Mouse (Mus musculus): ENCODE data around the gene Rhbdf2.

Gene Rhbdf2

DNA sequence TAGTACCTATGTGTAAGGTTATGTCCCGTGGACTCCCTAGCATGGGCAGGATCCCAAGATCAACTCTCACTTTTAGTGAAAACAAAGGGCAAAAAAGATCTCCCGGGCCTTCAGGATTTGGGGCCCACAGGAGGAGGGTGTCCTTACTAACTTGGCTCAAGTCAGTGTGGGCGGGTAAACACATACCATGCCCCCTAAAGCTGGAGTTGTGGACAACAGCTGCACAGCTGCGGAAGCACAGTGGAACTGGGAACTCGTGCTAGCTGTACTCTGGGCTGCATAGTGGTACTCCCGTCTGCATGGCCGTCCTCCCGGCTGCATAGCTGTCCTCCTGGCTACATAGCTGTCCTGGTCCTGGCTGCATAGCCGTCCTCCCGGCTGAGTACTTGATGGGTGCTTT lies 31.4 kb upstream of the Rhbdf2 start:
- no peak for DNase-seq

GRCm38 (mm10) chr11:116657311-116658223 lies 30.7 kb upstream of the Rhbdf2 start:
- DNase-seq, result peak; percentile 95 to 97

- peak; percentile 82 to 85 for DNase-seq
Measured at GRCm38 (mm10) chr11:116656348-116657191, 29.8 kb upstream of the Rhbdf2 start.

GRCm38 (mm10) chr11:116654255-116654821 lies 27.5 kb upstream of the Rhbdf2 start, which contains the start of gene Cygb:
Cygb (minus strand) TSS chr11:116654313.
- DNase-seq, result peak; percentile 86 to 90

DNA sequence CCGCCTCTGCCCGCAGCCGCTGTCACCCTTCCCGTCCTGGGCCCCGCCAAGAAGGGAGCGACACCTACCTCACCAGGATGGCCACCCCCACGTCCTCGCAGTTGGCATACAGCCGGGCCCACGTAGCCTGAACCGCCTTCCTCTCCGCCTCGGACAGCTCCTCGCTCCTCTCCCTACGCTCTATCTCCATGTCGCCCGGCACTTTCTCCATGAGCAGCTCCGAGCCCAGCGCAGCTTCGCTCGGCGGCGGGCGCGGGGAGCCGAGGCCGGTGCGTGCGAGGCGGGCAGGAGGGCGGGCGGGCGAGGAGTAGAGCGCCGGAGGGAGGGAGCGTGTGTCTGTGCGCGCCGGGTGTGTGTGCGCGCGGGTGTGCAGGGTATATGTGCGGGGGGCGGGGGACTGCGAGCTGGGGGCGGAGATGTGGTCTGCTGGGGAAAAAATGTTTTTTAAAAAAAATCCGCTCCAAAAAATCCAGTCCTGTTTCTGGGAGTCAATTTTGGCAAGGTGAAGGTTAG lies 26.9 kb upstream of the Rhbdf2 start:
- DNase-seq, result peak; percentile 81 to 83

DNA sequence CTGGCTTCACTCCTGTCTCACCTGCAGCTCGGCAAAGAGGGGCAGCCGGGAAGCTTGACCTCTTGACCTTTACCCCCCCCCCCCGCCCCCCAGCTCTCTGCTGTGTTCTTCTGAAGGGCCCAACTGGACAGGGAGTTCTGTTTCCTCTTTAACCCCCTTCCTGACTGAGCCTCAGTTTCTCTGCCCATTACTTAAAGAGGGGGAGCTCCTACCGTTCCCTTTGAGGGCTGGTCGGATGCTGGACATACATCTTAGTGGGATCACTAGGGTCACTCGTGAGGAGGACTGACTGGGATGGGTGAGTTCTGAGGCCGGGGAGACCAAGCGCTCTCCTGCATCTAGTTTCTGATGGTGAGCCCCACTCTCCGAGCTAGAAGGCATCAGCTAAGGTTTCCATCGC lies 26.4 kb upstream of the Rhbdf2 start, which contains the start of gene Prcd:
Prcd (plus strand) TSS at position 301 of the 400 bp plus-strand sequence.
- DNase-seq, result no peak

GRCm38 (mm10) chr11:116652330-116653098 lies 25.7 kb upstream of the Rhbdf2 start:
- no peak for DNase-seq

DNA sequence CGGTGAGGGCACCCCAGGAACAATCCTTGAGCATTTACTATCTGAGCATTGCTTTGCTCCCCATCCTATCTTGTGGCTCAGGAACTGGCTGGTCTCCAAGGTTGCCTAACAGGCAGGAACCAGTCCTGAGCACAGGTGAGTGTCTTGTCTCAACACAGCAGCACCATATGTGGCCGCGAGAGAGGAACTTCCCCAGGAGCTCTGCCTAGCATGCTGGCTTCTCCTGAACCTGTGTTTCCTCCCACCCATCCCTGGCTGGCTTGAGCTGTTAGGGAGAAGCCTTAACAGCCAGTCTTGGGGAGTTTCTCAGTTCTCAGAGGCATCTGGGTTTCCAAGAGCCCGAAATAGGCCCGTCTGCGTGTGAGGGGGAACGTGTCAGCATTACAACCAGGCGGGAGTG lies 24.5 kb upstream of the Rhbdf2 start:
- DNase-seq, result peak in 1 of 2 experiments; percentile 54

GRCm38 (mm10) chr11:116650811-116651210 lies 24.0 kb upstream of the Rhbdf2 start:
- DNase-seq, result no peak

DNA sequence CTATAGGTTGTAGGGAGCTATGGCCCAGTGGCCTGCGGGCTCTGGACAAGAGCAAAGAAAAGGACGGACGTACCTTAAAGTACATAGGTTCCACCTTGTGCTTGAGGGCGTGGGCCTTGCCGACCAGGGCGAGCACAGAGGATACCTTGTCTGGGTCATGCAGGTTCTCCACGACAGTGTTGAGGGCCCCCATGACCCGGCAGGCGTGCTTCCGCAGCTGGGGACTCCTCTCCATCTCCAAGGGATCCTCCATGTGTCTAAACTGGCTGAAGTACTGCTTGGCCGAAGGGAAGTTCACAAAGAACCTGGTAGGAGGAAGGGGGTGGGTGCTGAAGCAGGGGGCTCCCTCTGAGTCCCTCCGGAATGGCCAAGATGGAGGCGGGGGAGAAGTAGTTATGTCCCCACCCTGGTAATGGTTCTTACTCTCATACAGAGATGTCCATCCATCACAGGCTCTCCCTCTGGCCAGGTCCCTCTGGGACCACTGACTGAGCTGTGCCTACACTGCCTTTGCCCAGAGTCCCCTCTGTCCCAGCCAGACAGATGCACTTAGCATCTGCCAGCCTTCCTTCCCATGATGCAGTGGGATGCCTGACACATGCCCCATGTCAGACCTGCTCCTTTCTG lies 23.0 kb upstream of the Rhbdf2 start:
- no peak for DNase-seq

DNA sequence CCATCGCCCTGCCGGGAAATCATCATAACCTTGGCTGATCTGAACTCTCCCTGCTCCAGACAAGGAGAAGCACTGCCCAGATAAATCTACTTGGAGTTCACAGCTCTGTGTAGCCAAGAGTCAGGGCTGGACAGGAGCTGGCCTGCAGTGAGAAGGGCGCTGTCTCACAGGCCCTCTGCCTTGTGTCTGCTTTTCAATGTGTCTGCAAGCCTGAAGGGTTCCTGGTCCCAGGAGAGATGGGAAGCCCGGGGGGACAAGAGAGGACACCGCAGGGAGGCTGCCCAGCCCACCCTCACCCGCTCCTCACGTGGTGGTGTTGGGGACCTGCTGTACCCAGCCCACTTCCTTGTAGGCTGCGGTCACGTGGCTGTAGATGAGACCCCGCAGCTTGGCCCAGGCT lies 22.2 kb upstream of the Rhbdf2 start:
- no peak for DNase-seq

- no peak for DNase-seq
Measured at GRCm38 (mm10) chr11:116648213-116648921, 21.5 kb upstream of the Rhbdf2 start.

- DNase-seq, result peak in 1 of 2 experiments; percentile 27
Measured at GRCm38 (mm10) chr11:116647340-116647991, 20.6 kb upstream of the Rhbdf2 start.

GRCm38 (mm10) chr11:116646771-116647170 lies 20.0 kb upstream of the Rhbdf2 start:
- DNase-seq, result peak in 1 of 2 experiments; percentile 13

GRCm38 (mm10) chr11:116646136-116646535 lies 19.3 kb upstream of the Rhbdf2 start:
- DNase-seq, result peak in 1 of 2 experiments; percentile 27

GRCm38 (mm10) chr11:116645446-116646110 lies 18.8 kb upstream of the Rhbdf2 start:
- peak in 1 of 2 experiments; percentile 9 for DNase-seq

GRCm38 (mm10) chr11:116644225-116645112 lies 17.6 kb upstream of the Rhbdf2 start:
- DNase-seq, result peak; percentile 57 to 58

DNA sequence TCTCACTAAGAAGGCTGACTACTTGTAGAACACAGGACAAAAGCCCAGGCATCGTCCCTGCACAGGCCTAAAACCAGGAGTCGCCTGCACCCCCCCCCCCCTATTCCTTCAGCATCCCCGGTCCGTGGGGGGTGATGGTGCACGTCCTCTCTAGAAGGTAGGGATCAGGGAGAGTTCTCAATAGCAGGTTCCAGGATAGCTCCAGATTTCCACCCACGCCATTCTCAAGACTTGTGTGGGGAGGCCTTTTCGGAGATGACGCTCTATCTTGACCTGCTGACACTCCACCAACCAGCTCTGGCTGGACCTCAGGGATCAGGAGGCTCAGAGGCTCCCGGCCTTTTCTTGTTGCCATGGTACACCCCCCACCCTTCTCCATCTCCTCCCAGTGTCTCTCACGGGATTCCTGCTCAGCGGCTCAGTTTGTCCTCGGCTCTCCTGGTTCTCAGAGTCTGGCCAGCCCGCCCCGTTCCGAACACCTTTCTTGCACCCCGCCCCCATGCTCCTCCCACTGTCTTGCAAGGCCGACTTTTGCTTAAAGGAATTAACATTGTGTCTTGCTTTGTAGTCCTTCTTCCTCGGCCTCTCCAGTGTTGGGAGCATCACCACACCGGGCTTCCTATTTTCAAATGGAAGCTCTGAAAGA lies 16.9 kb upstream of the Rhbdf2 start:
- peak; percentile 62 for DNase-seq
